ENCODE assay signal across 14 mouse cellular contexts in the genomic region with DNA sequence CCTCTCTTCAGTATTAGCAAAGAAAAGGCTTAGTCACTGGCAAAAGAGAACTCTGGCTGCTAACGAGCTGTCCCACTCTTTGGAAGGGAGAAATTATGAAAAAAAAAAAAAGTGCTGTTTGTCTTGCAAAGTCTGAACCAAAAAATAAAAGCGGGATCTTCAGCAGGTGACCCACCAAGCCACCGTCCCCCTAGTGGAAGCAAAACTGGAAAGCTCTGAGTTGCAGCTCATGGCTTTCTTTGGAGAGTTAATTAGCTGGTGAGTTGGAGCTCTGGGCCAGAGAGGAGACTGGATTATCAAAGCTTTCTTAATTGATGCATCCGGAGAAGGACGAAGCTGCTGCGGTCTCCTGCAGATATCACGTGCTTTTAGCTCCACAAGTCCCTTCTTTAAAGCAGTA.
"Had no signal": no experiment of that assay in that cellular context is flagged by ENCODE, and none has a peak within 500 bp of the region (broad histone marks: within the 10 kb centered on the region; RNA-seq: fewer than 3 reads in every experiment).

No protein-coding gene starts in this region.

- DNase-seq: kidney, adult 18-20 months; kidney, postnatal 4 days; lung, adult 2 months; lung, postnatal 36 days; right cerebral cortex, postnatal 4 days; spleen, adult 18-20 months; thymus, adult 18-20 months; thymus, postnatal 14 days had no signal

- H3K36me3 ChIP-seq: limb, embryonic 10.5 days; liver, embryonic 15.5 days; midbrain, embryonic 15.5 days had no signal

- H3K4me3 ChIP-seq: left cerebral cortex, adult 2 months; limb, embryonic 10.5 days; liver, embryonic 15.5 days; midbrain, embryonic 15.5 days had no signal

- H3K4me1 ChIP-seq: liver, embryonic 15.5 days had no signal

- H3K4me2 ChIP-seq: liver, embryonic 11.5 days; liver, embryonic 15.5 days; midbrain, embryonic 15.5 days had no signal

- H3K9ac ChIP-seq: liver, embryonic 15.5 days; midbrain, embryonic 15.5 days had no signal

- H3K27me3 ChIP-seq: liver, embryonic 15.5 days; midbrain, embryonic 15.5 days had no signal

- H3K9me3 ChIP-seq: limb, embryonic 10.5 days; liver, embryonic 15.5 days; midbrain, embryonic 15.5 days had no signal

- H3K27ac ChIP-seq: left cerebral cortex, adult 2 months; limb, embryonic 10.5 days; liver, embryonic 15.5 days; midbrain, embryonic 15.5 days had no signal

- ATAC-seq: lung, postnatal 0 days had no signal
